Mouse (Mus musculus): ENCODE results near the gene Proser2. TPM values are rescaled to one million over a fixed set of nuclear protein-coding genes. Genes with fewer than 3 reads are reported as not detected.
"Not testable (repeated sequence)": the region's sequence is repeated elsewhere in the genome, so short reads cannot be mapped to it uniquely, and the experiment has no call there.

The Proser2 gene
- polyA plus RNA-seq, 1 experiment, result not detected

DNA sequence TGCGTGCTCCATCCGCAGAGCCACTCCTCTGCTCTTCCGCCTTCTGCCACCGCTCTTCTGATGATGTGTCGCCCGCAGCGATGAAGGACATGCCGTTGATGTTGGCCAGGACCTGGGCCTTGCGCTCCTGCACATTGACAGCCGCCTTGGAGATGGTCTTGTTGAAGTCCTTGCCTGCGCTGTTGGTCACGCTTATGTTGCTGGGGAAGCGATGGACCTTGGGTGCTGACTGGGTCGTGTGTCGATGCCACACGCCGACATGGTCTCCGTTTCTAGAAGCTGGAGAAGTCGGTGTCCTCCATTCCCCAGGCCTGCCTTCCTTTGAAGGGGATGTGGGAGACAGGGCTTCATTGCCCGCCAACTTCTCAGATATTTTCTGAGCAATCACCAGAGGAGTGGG is 29.3 kb downstream of the Proser2 start:
- Histone ChIP-seq H3K4me3 (ENCODE audit: insufficient read depth, low read length) (peak overlapping the region; percentile 52), H3K27ac (ENCODE audit: insufficient read depth, low read depth, low read length) (no peak overlapping the region), H3K4me1 (ENCODE audit: control insufficient read depth, insufficient read depth, low read length) (peaks cover 9% of the 10 kb centered on the region)
- TF ChIP-seq CTCF (IDR thresholded peaks at IDR 0.05; ENCODE audit: low read depth, low read length), result no peak
- TF ChIP-seq POLR2A (IDR thresholded peaks at IDR 0.05; ENCODE audit: borderline replicate concordance, low read depth, low read length), result no peak

DNA sequence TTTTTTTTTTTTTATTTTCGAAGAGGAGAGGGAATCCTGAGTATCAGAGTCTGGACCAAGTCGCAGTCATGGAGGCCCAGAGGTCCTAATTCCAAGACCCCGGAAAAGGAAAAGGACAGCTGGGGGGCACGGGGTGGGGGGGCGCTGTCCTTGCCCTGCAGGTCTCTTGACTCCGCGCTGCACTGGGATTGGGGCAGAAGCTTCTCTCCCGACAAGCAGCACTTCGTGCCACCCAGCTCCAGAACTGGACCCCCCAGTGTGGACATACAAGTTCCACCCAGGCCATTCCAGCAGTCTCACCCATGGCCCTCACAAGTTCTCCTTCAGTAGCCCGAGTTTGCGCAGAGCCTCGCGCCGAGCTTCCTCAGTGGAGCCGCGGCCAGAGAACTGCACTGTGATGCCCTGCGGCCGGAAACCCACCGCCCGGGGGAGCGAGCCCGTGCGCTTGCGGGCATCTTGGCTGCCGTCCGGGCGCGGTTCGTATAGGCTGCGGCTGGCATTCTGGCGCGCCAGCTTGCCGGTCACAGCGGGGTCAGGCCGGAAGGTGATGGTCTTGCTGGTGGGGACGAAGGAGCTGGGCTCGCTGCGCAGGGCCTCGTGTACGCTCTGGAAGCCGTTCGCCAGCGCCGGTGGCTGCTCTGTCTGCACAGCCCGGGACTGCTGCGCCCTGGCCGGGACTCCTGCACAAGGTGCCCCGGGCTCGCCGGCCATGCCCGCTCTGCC is 29.8 kb downstream of the Proser2 start:
- H3K4me1 ChIP-seq (ENCODE audit: control insufficient read depth, insufficient read depth, low read length), result peaks cover 9% of the 10 kb centered on the region
- H3K27ac ChIP-seq (ENCODE audit: insufficient read depth, low read depth, low read length), result no peak overlapping the region
- peak overlapping the region; percentile 52 for H3K4me3 ChIP-seq (ENCODE audit: insufficient read depth, low read length)
- TF ChIP-seq POLR2A (IDR thresholded peaks at IDR 0.05; ENCODE audit: borderline replicate concordance, low read depth, low read length) (no peak), CTCF (IDR thresholded peaks at IDR 0.05; ENCODE audit: low read depth, low read length) (no peak)

- no peak overlapping the region for H3K4me3 ChIP-seq (ENCODE audit: insufficient read depth, low read length)
- TF ChIP-seq POLR2A (IDR thresholded peaks at IDR 0.05; ENCODE audit: borderline replicate concordance, low read depth, low read length) (no peak), CTCF (IDR thresholded peaks at IDR 0.05; ENCODE audit: low read depth, low read length) (no peak)
- H3K4me1 ChIP-seq (ENCODE audit: control insufficient read depth, insufficient read depth, low read length), result peaks cover 9% of the 10 kb centered on the region
- H3K27ac ChIP-seq (ENCODE audit: insufficient read depth, low read depth, low read length), result no peak overlapping the region
Observed at GRCm38 (mm10) chr2:6099443-6099842, 30.6 kb downstream of the Proser2 start.

DNA sequence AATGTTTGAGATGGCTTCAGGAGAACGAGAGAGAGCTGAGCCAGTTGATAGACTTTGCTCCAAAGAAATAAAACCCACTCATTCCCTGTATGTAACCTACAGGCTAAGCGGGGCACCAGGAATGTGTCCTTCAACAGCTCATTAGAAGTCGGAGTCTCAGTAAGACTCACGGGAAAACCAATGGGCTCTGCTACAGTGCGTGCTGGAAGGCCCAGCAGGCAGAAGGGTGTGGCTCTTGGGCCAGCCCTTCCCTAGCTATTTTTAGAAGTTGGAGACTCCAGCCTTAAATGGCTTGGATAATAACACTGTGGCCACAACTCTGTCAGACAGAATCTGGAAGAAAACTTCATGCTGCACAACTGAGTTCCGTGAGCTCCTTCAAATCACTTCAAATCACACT is 31.1 kb downstream of the Proser2 start:
- Histone ChIP-seq H3K27ac (ENCODE audit: insufficient read depth, low read depth, low read length) (no peak overlapping the region), H3K4me3 (ENCODE audit: insufficient read depth, low read length) (no peak overlapping the region), H3K4me1 (ENCODE audit: control insufficient read depth, insufficient read depth, low read length) (peaks cover 9% of the 10 kb centered on the region)
- no peak for TF ChIP-seq POLR2A (IDR thresholded peaks at IDR 0.05; ENCODE audit: borderline replicate concordance, low read depth, low read length)

- no peak overlapping the region for H3K4me3 ChIP-seq (ENCODE audit: insufficient read depth, low read length)
- TF ChIP-seq POLR2A (IDR thresholded peaks at IDR 0.05; ENCODE audit: borderline replicate concordance, low read depth, low read length) (no peak), CTCF (IDR thresholded peaks at IDR 0.05; ENCODE audit: low read depth, low read length) (no peak)
- H3K27ac ChIP-seq (ENCODE audit: insufficient read depth, low read depth, low read length), result no peak overlapping the region
- peaks cover 9% of the 10 kb centered on the region for H3K4me1 ChIP-seq (ENCODE audit: control insufficient read depth, insufficient read depth, low read length)
Observed at GRCm38 (mm10) chr2:6097113-6097716, 32.8 kb downstream of the Proser2 start.

DNA sequence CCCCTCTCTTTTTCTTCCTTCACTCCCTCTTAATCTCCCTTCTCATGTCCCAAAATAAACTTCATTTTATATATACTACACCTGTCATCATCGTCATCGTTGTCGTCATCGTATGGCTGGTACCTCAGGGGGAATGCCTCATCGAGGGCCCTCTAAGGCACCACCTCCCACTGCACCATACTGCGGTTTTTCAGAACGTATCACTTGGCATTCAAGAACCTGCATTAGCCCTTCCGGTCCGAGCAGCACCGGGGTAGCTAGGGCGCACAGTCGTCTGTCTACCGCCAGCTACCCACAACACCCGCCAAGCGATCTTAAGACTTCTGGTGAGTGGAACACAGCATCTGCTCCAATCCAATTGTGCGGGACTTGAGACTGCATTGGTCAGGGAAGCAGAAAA is 40.1 kb downstream of the Proser2 start:
- not testable (repeated sequence) for H3K27ac ChIP-seq (ENCODE audit: insufficient read depth, low read depth, low read length); H3K4me1 ChIP-seq (ENCODE audit: control insufficient read depth, insufficient read depth, low read length); H3K4me3 ChIP-seq (ENCODE audit: insufficient read depth, low read length)

DNA sequence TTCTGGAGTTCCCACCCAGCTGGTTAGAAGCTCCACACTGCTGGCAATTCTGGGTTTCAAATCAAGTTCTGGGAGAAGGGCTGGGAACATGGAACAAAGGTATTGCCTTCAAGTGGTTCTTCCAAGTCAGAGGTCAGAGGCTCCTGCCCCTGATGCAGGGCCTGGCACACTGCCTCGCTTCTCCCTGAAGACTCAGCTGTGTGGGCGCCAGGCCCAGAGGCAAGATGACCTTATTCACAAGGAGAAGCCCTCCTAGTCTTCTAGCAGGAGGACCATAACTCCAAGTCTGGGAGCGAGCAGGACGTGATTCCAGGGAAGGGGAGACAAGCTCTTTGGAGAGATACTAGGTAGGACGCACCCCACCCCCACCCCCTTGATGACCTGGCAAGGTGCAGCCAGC is 42.9 kb downstream of the Proser2 start:
- Histone ChIP-seq H3K27ac (ENCODE audit: insufficient read depth, low read depth, low read length) (no peak overlapping the region), H3K4me3 (ENCODE audit: insufficient read depth, low read length) (no peak overlapping the region), H3K4me1 (ENCODE audit: control insufficient read depth, insufficient read depth, low read length) (peaks cover 21% of the 10 kb centered on the region)
- TF ChIP-seq POLR2A (IDR thresholded peaks at IDR 0.05; ENCODE audit: borderline replicate concordance, low read depth, low read length) (no peak), CTCF (IDR thresholded peaks at IDR 0.05; ENCODE audit: low read depth, low read length) (no peak)

GRCm38 (mm10) chr2:6085622-6086530 is 44.1 kb downstream of the Proser2 start:
- Histone ChIP-seq H3K4me3 (ENCODE audit: insufficient read depth, low read length) (no peak overlapping the region; the same call in 1 of the 2 replicates), H3K4me1 (ENCODE audit: control insufficient read depth, insufficient read depth, low read length) (peaks cover 31% of the 10 kb centered on the region), H3K27ac (ENCODE audit: insufficient read depth, low read depth, low read length) (peak overlapping the region; percentile 74)
- TF ChIP-seq POLR2A (IDR thresholded peaks at IDR 0.05; ENCODE audit: borderline replicate concordance, low read depth, low read length) (no peak), CTCF (IDR thresholded peaks at IDR 0.05; ENCODE audit: low read depth, low read length) (no peak)

DNA sequence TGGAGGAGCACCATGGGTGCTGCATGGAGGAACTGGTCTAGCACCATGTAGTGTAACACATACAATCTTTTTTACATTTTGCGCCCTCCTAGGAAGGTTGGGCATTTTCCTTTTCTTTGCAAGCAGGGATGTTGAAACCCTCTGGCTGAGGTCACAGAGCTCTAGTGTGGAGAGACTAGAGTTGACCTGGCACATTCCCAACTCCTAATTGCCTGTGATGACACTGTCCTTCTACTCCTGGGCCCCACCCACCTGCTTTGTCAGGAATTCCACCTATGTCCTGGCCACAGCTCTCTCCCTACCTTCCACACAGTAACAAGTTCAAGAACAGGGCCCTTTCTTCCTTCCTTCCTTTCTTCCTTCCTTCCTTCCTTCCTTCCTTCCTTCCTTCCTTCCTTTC is 46.3 kb downstream of the Proser2 start:
- Histone ChIP-seq H3K27ac (ENCODE audit: insufficient read depth, low read depth, low read length) (no peak overlapping the region), H3K4me3 (ENCODE audit: insufficient read depth, low read length) (no peak overlapping the region), H3K4me1 (ENCODE audit: control insufficient read depth, insufficient read depth, low read length) (peaks cover 34% of the 10 kb centered on the region)
- TF ChIP-seq POLR2A (IDR thresholded peaks at IDR 0.05; ENCODE audit: borderline replicate concordance, low read depth, low read length) (no peak), CTCF (IDR thresholded peaks at IDR 0.05; ENCODE audit: low read depth, low read length) (no peak)

- Histone ChIP-seq H3K4me3 (ENCODE audit: insufficient read depth, low read length) (no peak overlapping the region), H3K4me1 (ENCODE audit: control insufficient read depth, insufficient read depth, low read length) (peaks cover 34% of the 10 kb centered on the region), H3K27ac (ENCODE audit: insufficient read depth, low read depth, low read length) (no peak overlapping the region)
- TF ChIP-seq POLR2A (IDR thresholded peaks at IDR 0.05; ENCODE audit: borderline replicate concordance, low read depth, low read length) (no peak), CTCF (IDR thresholded peaks at IDR 0.05; ENCODE audit: low read depth, low read length) (no peak)
Observed at GRCm38 (mm10) chr2:6082615-6083014, 47.4 kb downstream of the Proser2 start.
